Mouse (Mus musculus) testis, adult 10 weeks (tissue): ENCODE results near the gene Pabpn1. TPM values are rescaled to one million over a fixed set of nuclear protein-coding genes. Genes with fewer than 3 reads are reported as not detected.

Experiments used
- polyA plus RNA-seq: library from polyadenylated mRNA; stranded (reverse); fragments of 350-450 nt; fragmentation: Illumina TruSeq; extraction: RNeasy Lipid Tissue Mini Kit (QIAGEN cat#74804); gene quantifications from one replicate; pipeline ENCODE4 v1.2.3, GENCODE M21; 2014; ENCODE audit warnings: low read depth, low replicate concordance

Gene Pabpn1
- polyA plus RNA-seq = 155 TPM

GRCm38 (mm10) chr14:54892200-54892599 lies at the start of gene Pabpn1:
Gene Pabpn1, plus strand, starts transcription at chr14:54892500.

GRCm38 (mm10) chr14:54870861-54871260 lies 21.4 kb upstream of the Pabpn1 start, which contains the start of gene Homez:
Gene Homez, minus strand, starts transcription at chr14:54870961.

GRCm38 (mm10) chr14:54877048-54877715 lies 15.1 kb upstream of the Pabpn1 start, which contains the start of gene Ppp1r3e:
Gene Ppp1r3e, minus strand, starts transcription at chr14:54877550.

GRCm38 (mm10) chr14:54883154-54884021 lies 8.9 kb upstream of the Pabpn1 start, which contains the start of the genes Bcl2l2 and Gm20521:
Gene Bcl2l2, plus strand, starts transcription at chr14:54883377.
Gene Gm20521, plus strand, starts transcription at chr14:54883441.

GRCm38 (mm10) chr14:54912886-54913285 lies 20.6 kb downstream of the Pabpn1 start, which contains the start of gene Slc22a17:
Gene Slc22a17, minus strand, starts transcription at chr14:54913132.

GRCm38 (mm10) chr14:54925349-54926342 lies 33.3 kb downstream of the Pabpn1 start, which contains the start of gene Efs:
Gene Efs, minus strand, starts transcription at chr14:54926126.

GRCm38 (mm10) chr14:54932645-54933150 lies 40.4 kb downstream of the Pabpn1 start, which contains the start of gene Il25:
Gene Il25, plus strand, starts transcription at chr14:54932695.

GRCm38 (mm10) chr14:54935904-54936830 lies 43.9 kb downstream of the Pabpn1 start, which contains the start of gene Cmtm5:
Gene Cmtm5, plus strand, starts transcription at chr14:54936261.

Other genes starting within 250 kb of the Pabpn1 start
- 10.9 TPM for gene 1700123O20Rik, start 206.3 kb upstream of the Pabpn1 start, polyA plus RNA-seq
- gene Acin1, start 205.6 kb upstream of the Pabpn1 start, polyA plus RNA-seq = 219 TPM
- gene Gm29776, start 193.7 kb upstream of the Pabpn1 start, polyA plus RNA-seq = not detected
- gene Cebpe, start 180.3 kb upstream of the Pabpn1 start, polyA plus RNA-seq = not detected
- gene Slc7a8, start 110.6 kb upstream of the Pabpn1 start, polyA plus RNA-seq = 8.5 TPM
- gene Rnf212b, start 78.4 kb upstream of the Pabpn1 start, polyA plus RNA-seq = 12.4 TPM
- 65.4 TPM for gene Homez, start 21.5 kb upstream of the Pabpn1 start, polyA plus RNA-seq
- 3.7 TPM for gene Ppp1r3e, start 14.9 kb upstream of the Pabpn1 start, polyA plus RNA-seq
- 9.3 TPM for gene Bcl2l2, start 9.1 kb upstream of the Pabpn1 start, polyA plus RNA-seq
- not detected for gene Gm20521, start 9.1 kb upstream of the Pabpn1 start, polyA plus RNA-seq
- gene Slc22a17, start 20.6 kb downstream of the Pabpn1 start, polyA plus RNA-seq = 0.43 TPM
- not detected for gene Efs, start 33.6 kb downstream of the Pabpn1 start, polyA plus RNA-seq
- not detected for gene Il25, start 40.2 kb downstream of the Pabpn1 start, polyA plus RNA-seq
- not detected for gene Cmtm5, start 43.8 kb downstream of the Pabpn1 start, polyA plus RNA-seq
- gene Myh6, start 74.4 kb downstream of the Pabpn1 start, polyA plus RNA-seq = 0.03 TPM
- not detected for gene Gm17428, start 84.4 kb downstream of the Pabpn1 start, polyA plus RNA-seq
- gene Myh7, start 102.1 kb downstream of the Pabpn1 start, polyA plus RNA-seq = not detected
- gene Ngdn, start 123.0 kb downstream of the Pabpn1 start, polyA plus RNA-seq = 3.7 TPM
- gene Zfhx2, start 199.8 kb downstream of the Pabpn1 start, polyA plus RNA-seq = 0.97 TPM
- 2.9 TPM for gene Thtpa, start 202.3 kb downstream of the Pabpn1 start, polyA plus RNA-seq
- 0.48 TPM for gene Ap1g2, start 214.1 kb downstream of the Pabpn1 start, polyA plus RNA-seq
- gene Jph4, start 224.4 kb downstream of the Pabpn1 start, polyA plus RNA-seq = 2.7 TPM